Mouse (Mus musculus) kidney, embryonic 14.5 days (tissue): ENCODE measurements around the gene Rimbp3. TPM values are rescaled to one million over a fixed set of nuclear protein-coding genes. Genes with fewer than 3 reads are reported as not detected.

Source experiments
- ATAC-seq: fragments of 200-750 bp; cut with Nextera tagmentation; 2 replicates; pipeline ENCODE4 v1.8.0; 2017; ENCODE audit warnings: moderate number of reproducible peaks, mild to moderate bottlenecking, moderate TSS enrichment, moderate library complexity; ENCODE audit not compliant: low FRiP score, low TSS enrichment
- H3K27ac ChIP-seq: fragments of 300-500 bp; sonication (generic); 2 replicates; pipeline ENCODE4 v1.5.1; 2014; ENCODE audit warnings: low read depth, mild to moderate bottlenecking, low read length, moderate library complexity, mixed read lengths
- H3K27me3 ChIP-seq: fragments of 300-500 bp; sonication (generic); 2 replicates; pipeline ENCODE4 v1.6.1; 2014; ENCODE audit warnings: mild to moderate bottlenecking, low read length; ENCODE audit not compliant: control insufficient read depth, insufficient read depth
- H3K36me3 ChIP-seq: fragments of 300-500 bp; sonication (generic); 2 replicates; pipeline ENCODE4 v1.6.1; 2014; ENCODE audit warnings: low read length, mixed read lengths; ENCODE audit not compliant: control insufficient read depth, insufficient read depth
- H3K4me1 ChIP-seq: fragments of 300-500 bp; sonication (generic); 2 replicates; pipeline ENCODE4 v1.6.1; 2014; ENCODE audit warnings: low read length, mixed read lengths; ENCODE audit not compliant: control insufficient read depth, insufficient read depth
- H3K4me2 ChIP-seq: fragments of 300-500 bp; sonication (generic); replicated peaks from 2 replicates; pipeline ENCODE4 v1.6.1; 2014; ENCODE audit warnings: low read depth, mild to moderate bottlenecking, low read length
- H3K4me3 ChIP-seq: fragments of 300-500 bp; sonication (generic); 2 replicates; pipeline ENCODE4 v1.5.1; 2014; ENCODE audit warnings: mild to moderate bottlenecking, low read length
- H3K9ac ChIP-seq: fragments of 300-500 bp; sonication (generic); 2 replicates; pipeline ENCODE4 v1.6.1; 2014; ENCODE audit warnings: low read depth, mild to moderate bottlenecking, low read length, moderate library complexity
- H3K9me3 ChIP-seq: fragments of 300-500 bp; sonication (generic); 2 replicates; pipeline ENCODE4 v1.6.1; 2016; ENCODE audit warnings: low read length; ENCODE audit not compliant: control insufficient read depth
- WGBS: fragments of 180-500 bp; shearing (Covaris S2); extraction: QIAGEN DNeasy Blood & Tissue Kit; methylation state at CpG from one replicate; pipeline ENCODE4 v1.1.7; 2014; 5-methylcytosine and 5-hydroxymethylcytosine counted together
- polyA plus RNA-seq: library from polyadenylated mRNA; unstranded; fragments of >200 nt; fragmentation: Nextera tagmentation; extraction: Ambion mirVana; gene quantifications from 2 replicates; pipeline ENCODE4 v1.2.1, GENCODE M21; 2014

Rimbp3 gene
- polyA plus RNA-seq, 1 experiment from 2014 or later: 0.27 TPM

- no peaks in the 10 kb centered on the region for H3K27me3 ChIP-seq
- no peaks in the 10 kb centered on the region for H3K9me3 ChIP-seq
- peaks cover 24% of the 10 kb centered on the region for H3K4me1 ChIP-seq
- no peak overlapping the region for H3K9ac ChIP-seq
- 65% methylated on average over 4 of the region's 4 CpGs for WGBS
- no peak overlapping the region for H3K27ac ChIP-seq
- H3K4me2 ChIP-seq: no peak overlapping the region
- no peak overlapping the region for H3K4me3 ChIP-seq
- no peak for ATAC-seq
- H3K36me3 ChIP-seq: no peaks in the 10 kb centered on the region
Observed at GRCm38 (mm10) chr16:17247727-17248126, 39.3 kb downstream of the Rimbp3 start.

- H3K4me1 ChIP-seq: peaks cover 31% of the 10 kb centered on the region
- no peak overlapping the region for H3K27ac ChIP-seq
- H3K27me3 ChIP-seq: no peaks in the 10 kb centered on the region
- H3K9ac ChIP-seq: no peak overlapping the region
- no peaks in the 10 kb centered on the region for H3K9me3 ChIP-seq
- no peak for ATAC-seq
- no peaks in the 10 kb centered on the region for H3K36me3 ChIP-seq
- no peak overlapping the region for H3K4me3 ChIP-seq
- WGBS: 43% methylated on average over 6 of the region's 6 CpGs
- no peak overlapping the region; the same call in 1 of the 2 replicates for H3K4me2 ChIP-seq
Observed at GRCm38 (mm10) chr16:17249135-17249534, 40.7 kb downstream of the Rimbp3 start.

- ATAC-seq: no peak
- Histone ChIP-seq H3K27me3 (no peaks in the 10 kb centered on the region), H3K9me3 (no peaks in the 10 kb centered on the region), H3K4me1 (peaks cover 35% of the 10 kb centered on the region), H3K4me2 (no peak overlapping the region), H3K4me3 (no peak overlapping the region), H3K9ac (no peak overlapping the region), H3K27ac (0 out of 2 replicates have a peak overlapping the region, but pooled peaks have one; percentile 24), H3K36me3 (peaks cover 6% of the 10 kb centered on the region; the same call in 1 of the 2 replicates)
- WGBS: 62% methylated on average over 3 of the region's 3 CpGs
Observed at GRCm38 (mm10) chr16:17251539-17251938, 43.1 kb downstream of the Rimbp3 start.

GRCm38 (mm10) chr16:17252086-17252726 is 43.8 kb downstream of the Rimbp3 start:
- no peaks in the 10 kb centered on the region for H3K27me3 ChIP-seq
- no peak overlapping the region for H3K4me2 ChIP-seq
- no peak overlapping the region for H3K9ac ChIP-seq
- H3K36me3 ChIP-seq: peaks cover 10% of the 10 kb centered on the region
- peaks cover 35% of the 10 kb centered on the region for H3K4me1 ChIP-seq
- no peaks in the 10 kb centered on the region for H3K9me3 ChIP-seq
- H3K27ac ChIP-seq: 0 out of 2 replicates have a peak overlapping the region, but pooled peaks have one; percentile 24
- no peak for ATAC-seq
- WGBS: 67% methylated on average over 3 of the region's 3 CpGs
- no peak overlapping the region for H3K4me3 ChIP-seq

- no peaks in the 10 kb centered on the region for H3K27me3 ChIP-seq
- no peak overlapping the region for H3K27ac ChIP-seq
- ATAC-seq: no peak
- H3K9me3 ChIP-seq: no peaks in the 10 kb centered on the region
- no peak overlapping the region for H3K4me3 ChIP-seq
- peaks cover 16% of the 10 kb centered on the region for H3K36me3 ChIP-seq
- peaks cover 35% of the 10 kb centered on the region for H3K4me1 ChIP-seq
- H3K4me2 ChIP-seq: no peak overlapping the region
- no peak overlapping the region for H3K9ac ChIP-seq
- 58% methylated on average over 7 of the region's 7 CpGs for WGBS
Observed at GRCm38 (mm10) chr16:17252841-17253240, 44.4 kb downstream of the Rimbp3 start.

- 31% methylated on average over 4 of the region's 4 CpGs for WGBS
- Histone ChIP-seq H3K27me3 (no peaks in the 10 kb centered on the region), H3K4me2 (no peak overlapping the region), H3K9me3 (no peaks in the 10 kb centered on the region), H3K27ac (no peak overlapping the region), H3K4me3 (no peak overlapping the region), H3K4me1 (peaks cover 35% of the 10 kb centered on the region), H3K9ac (no peak overlapping the region), H3K36me3 (peaks cover 29% of the 10 kb centered on the region)
- ATAC-seq: no peak; the same call in 1 of the 2 replicates
Observed at GRCm38 (mm10) chr16:17254005-17254597, 45.7 kb downstream of the Rimbp3 start.

GRCm38 (mm10) chr16:17255270-17255669 is 46.9 kb downstream of the Rimbp3 start:
- WGBS: 81% methylated on average over 2 of the region's 2 CpGs

GRCm38 (mm10) chr16:17257359-17257821 is 49.0 kb downstream of the Rimbp3 start:
- H3K9me3 ChIP-seq: no peaks in the 10 kb centered on the region
- no peak overlapping the region for H3K27ac ChIP-seq
- H3K4me3 ChIP-seq: no peak overlapping the region
- H3K4me2 ChIP-seq: no peak overlapping the region
- peaks cover 41% of the 10 kb centered on the region for H3K36me3 ChIP-seq
- H3K4me1 ChIP-seq: peaks cover 19% of the 10 kb centered on the region
- no peak overlapping the region for H3K9ac ChIP-seq
- H3K27me3 ChIP-seq: no peaks in the 10 kb centered on the region
- WGBS: 91% methylated on average over 9 of the region's 9 CpGs
- no peak for ATAC-seq

More at GRCm38 (mm10) chr16:17255270-17255669, 46.9 kb downstream of the Rimbp3 start:
- no peak overlapping the region for H3K4me2 ChIP-seq
- no peaks in the 10 kb centered on the region for H3K9me3 ChIP-seq
- H3K9ac ChIP-seq: no peak overlapping the region
- no peak for ATAC-seq
- H3K4me1 ChIP-seq: peaks cover 28% of the 10 kb centered on the region
- H3K4me3 ChIP-seq: no peak overlapping the region
- no peaks in the 10 kb centered on the region for H3K27me3 ChIP-seq
- peaks cover 36% of the 10 kb centered on the region for H3K36me3 ChIP-seq
- H3K27ac ChIP-seq: no peak overlapping the region

- Histone ChIP-seq H3K4me2 (no peak overlapping the region), H3K9ac (no peak overlapping the region), H3K9me3 (no peaks in the 10 kb centered on the region), H3K4me1 (peaks cover 6% of the 10 kb centered on the region), H3K27ac (no peak overlapping the region), H3K36me3 (peaks cover 41% of the 10 kb centered on the region), H3K27me3 (no peaks in the 10 kb centered on the region), H3K4me3 (no peak overlapping the region)
- 92% methylated on average over 12 of the region's 12 CpGs for WGBS
- no peak for ATAC-seq
Observed at GRCm38 (mm10) chr16:17258917-17259316, 50.5 kb downstream of the Rimbp3 start.
